Mouse (Mus musculus): ENCODE measurements around the gene Robo1. TPM values are rescaled to one million over a fixed set of nuclear protein-coding genes. Genes with fewer than 3 reads are reported as not detected.

The Robo1 gene
- total RNA-seq, 2 experiments from 2014 or later: not detected

DNA sequence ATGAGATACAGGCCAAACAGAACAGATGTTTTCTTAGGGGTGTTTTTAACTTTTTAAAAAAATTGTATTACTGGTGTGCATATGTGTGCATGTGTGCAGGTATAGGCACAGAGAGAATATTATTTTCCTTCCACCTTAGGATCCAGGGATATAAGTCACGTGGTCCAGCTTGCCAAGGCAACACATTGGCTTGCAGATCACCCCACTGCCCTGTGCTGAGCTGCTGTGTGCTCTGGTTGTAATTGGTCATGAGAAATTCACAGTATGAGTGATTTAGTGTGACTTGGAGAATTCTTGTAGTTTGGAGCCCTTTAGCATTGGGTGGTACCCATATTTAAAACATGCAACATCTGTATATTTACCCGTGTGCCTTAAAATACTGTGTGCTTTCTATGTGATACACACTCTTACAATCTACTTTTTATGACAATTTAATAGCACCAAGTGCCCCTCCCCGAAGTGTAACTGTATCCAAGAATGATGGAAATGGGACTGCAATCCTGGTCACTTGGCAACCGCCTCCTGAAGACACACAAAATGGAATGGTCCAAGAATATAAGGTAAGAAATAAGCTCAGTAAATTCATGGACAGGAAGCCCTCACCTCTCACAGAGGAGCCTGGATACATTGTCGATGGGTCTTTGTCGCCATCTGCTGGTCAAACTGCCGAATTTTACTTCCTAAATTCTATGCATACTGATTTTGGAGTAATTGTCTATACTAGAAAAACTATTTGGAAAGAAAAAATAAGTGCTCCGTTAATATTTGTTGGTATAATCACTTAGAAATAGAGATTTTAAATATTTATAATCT lies 671.5 kb downstream of the Robo1 start:
- ATAC-seq (ENCODE audit: poor library complexity, severe bottlenecking): 0 out of 2 replicates have a peak, but pooled peaks have one; percentile 43

- no peak for ATAC-seq (ENCODE audit: poor library complexity, severe bottlenecking)
Observed at GRCm38 (mm10) chr16:72990376-72991167, 682.5 kb downstream of the Robo1 start.

DNA sequence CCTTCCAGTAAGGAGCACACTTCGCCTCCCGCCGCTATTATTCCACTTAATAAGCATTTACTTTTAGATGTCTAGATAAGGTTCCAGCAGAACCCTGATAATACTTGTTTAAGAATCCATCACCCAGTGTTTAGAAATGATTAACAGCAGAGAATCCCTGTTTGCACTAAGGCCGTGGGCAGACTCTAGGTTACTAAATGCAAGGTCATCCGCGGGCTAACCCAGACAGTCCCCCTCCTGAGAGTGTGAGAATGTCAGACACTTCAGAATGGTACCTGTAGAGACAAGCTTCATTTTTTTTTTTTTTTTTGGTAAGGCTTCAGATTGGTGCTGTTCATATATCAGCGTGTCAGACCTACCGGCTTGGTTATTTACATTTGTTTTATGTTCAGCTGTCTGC lies 685.1 kb downstream of the Robo1 start:
- no peak for ATAC-seq (ENCODE audit: poor library complexity, severe bottlenecking)

DNA sequence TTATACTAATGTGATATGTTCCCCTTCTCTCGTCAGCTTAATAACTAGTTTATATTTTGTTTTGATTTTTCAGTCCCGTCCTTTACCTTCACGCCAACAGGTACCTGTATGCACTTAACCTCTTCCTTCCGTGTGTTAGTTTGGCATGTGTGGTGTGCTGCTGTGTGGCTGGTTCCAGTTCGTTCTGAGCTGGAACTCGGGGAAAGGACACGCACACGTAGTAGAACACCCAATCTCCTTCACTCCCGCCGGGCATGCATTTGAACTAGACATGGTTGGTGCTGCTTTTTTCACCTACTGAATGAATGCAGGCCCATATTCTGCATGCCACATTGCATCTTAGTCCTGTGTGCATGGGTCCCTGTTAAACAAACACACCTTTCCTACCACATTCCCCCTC lies 685.5 kb downstream of the Robo1 start:
- ATAC-seq (ENCODE audit: poor library complexity, severe bottlenecking): no peak

GRCm38 (mm10) chr16:72995251-72995954 lies 687.3 kb downstream of the Robo1 start:
- no peak for ATAC-seq (ENCODE audit: poor library complexity, severe bottlenecking)

GRCm38 (mm10) chr16:72995955-72996535 lies 687.9 kb downstream of the Robo1 start:
- ATAC-seq (ENCODE audit: poor library complexity, severe bottlenecking): no peak

DNA sequence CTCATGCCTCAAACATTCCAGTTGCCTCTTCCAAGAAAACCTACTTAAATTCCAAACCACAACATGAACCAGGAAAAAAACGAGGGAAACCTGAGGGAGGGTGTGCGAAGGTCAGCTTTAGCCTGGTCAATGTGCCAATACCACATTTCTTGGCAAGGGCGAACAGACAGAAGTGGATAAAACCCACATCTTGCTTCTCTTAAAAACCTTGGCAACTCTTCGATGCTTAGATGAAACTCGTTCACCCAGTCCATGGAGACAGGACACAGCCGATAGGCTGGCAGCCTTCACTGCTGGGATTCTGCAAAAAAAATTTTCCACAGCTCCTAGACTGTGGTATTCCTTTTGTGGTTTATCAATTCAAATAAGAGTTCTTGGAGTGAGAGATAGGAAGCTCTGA lies 690.6 kb downstream of the Robo1 start:
- ATAC-seq (ENCODE audit: poor library complexity, severe bottlenecking): no peak

- no peak for ATAC-seq (ENCODE audit: poor library complexity, severe bottlenecking)
Observed at GRCm38 (mm10) chr16:73002685-73003084, 694.6 kb downstream of the Robo1 start.

GRCm38 (mm10) chr16:73004601-73005000 lies 696.5 kb downstream of the Robo1 start:
- no peak for ATAC-seq (ENCODE audit: poor library complexity, severe bottlenecking)

GRCm38 (mm10) chr16:73005831-73006230 lies 697.7 kb downstream of the Robo1 start:
- no peak for ATAC-seq (ENCODE audit: poor library complexity, severe bottlenecking)

- ATAC-seq (ENCODE audit: poor library complexity, severe bottlenecking): no peak
Observed at GRCm38 (mm10) chr16:73007434-73007833, 699.3 kb downstream of the Robo1 start.

GRCm38 (mm10) chr16:73011313-73011712 lies 703.2 kb downstream of the Robo1 start:
- ATAC-seq (ENCODE audit: poor library complexity, severe bottlenecking): no peak

GRCm38 (mm10) chr16:73012926-73013325 lies 704.8 kb downstream of the Robo1 start:
- ATAC-seq (ENCODE audit: poor library complexity, severe bottlenecking): no peak

- ATAC-seq (ENCODE audit: poor library complexity, severe bottlenecking): no peak
Observed at GRCm38 (mm10) chr16:73014544-73014943, 706.4 kb downstream of the Robo1 start.

DNA sequence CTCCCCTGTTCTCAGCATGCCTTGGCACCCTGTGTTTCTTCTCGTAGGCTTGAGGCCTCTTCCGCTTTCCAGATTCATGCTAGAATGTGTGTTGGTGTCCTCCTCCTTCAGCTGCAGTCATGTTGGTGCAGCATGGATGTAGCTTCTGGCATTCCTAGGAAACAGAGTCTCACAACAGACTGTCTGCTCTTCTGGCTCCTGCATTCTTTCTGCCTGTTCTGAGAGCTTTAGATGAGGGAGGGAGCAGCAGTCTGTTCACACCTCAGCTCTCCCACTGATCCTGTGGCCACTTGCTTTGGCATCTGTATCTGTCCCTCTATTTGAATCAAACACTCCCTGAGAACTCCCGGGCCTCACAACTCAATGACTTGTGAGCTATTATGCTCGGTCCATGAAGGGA lies 707.9 kb downstream of the Robo1 start:
- ATAC-seq (ENCODE audit: poor library complexity, severe bottlenecking): no peak

GRCm38 (mm10) chr16:73016801-73017200 lies 708.7 kb downstream of the Robo1 start:
- no peak for ATAC-seq (ENCODE audit: poor library complexity, severe bottlenecking)

DNA sequence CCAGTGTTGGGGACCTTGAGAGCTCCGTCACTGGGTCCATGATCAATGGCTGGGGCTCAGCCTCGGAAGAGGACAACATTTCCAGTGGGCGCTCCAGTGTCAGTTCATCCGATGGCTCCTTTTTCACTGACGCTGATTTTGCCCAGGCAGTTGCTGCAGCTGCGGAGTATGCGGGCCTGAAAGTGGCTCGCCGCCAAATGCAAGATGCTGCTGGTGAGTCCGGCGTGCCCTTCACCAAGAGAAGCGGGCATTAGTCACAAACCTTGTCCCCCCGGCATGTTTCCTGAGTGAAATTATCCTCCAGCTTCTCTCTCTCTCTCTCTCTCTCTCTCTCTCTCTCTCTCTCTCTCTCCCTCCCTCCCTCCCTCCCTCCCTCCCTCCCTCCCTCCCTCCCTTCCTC lies 716.2 kb downstream of the Robo1 start:
- no peak for ATAC-seq (ENCODE audit: poor library complexity, severe bottlenecking)

DNA sequence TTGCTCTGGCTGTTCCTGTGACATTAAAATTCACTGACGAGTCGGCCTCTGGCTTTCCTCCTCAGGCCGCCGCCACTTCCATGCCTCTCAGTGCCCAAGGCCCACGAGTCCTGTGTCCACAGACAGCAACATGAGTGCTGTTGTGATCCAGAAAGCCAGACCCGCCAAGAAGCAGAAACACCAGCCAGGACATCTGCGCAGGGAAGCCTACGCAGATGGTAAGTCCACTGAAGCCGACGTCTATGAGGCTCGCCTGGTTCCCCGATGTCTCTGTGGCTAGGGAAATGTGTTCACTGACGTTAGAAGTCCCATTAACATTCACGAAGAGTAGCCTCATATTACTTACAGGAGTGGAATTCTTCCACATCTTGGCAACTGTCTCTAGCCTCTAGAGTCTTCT lies 719.6 kb downstream of the Robo1 start:
- no peak for ATAC-seq (ENCODE audit: poor library complexity, severe bottlenecking)

GRCm38 (mm10) chr16:73030999-73031398 lies 722.9 kb downstream of the Robo1 start:
- no peak for ATAC-seq (ENCODE audit: poor library complexity, severe bottlenecking)

DNA sequence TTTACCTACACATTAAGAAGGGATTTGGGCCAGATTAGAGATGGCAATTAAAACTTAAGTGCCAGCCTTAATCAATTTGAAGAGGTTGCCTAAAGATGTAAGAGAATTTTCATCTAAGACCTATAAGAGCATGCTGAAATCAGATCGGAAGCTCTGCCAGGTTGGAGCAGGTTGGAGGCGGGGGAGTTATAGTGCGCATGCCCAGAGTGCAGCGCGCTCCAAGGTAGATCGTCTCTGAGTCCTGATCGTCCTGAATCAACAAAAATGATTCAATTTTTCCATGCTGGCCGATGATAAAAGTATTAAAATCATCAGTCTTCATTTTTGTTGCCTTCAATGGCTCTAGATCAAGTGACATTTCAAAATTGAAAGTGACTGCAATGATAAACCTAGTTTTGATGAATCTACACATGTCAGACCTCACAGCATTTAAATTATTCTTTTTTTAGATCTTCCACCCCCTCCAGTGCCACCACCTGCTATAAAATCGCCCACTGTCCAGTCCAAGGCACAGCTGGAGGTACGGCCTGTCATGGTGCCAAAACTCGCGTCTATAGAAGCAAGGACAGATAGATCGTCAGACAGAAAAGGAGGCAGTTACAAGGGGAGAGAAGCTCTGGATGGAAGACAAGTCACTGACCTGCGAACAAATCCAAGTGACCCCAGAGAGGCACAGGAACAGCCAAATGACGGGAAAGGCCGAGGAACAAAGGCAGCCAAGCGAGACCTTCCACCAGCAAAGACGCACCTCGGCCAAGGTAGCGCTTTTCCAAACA lies 727.3 kb downstream of the Robo1 start:
- no peak for ATAC-seq (ENCODE audit: poor library complexity, severe bottlenecking)
